In genomic region chr3:66410706-66411277, GRCm38 (mm10) we compare ENCODE assay signal across 8 mouse cellular contexts.
A peak's percentile ranks its signal among the peaks of the same experiment; 100 is the strongest.
DNase-seq lines count a peak whose midpoint lies in the region; TF ChIP-seq lines count a peak whose summit lies in the region.

No protein-coding gene starts in this region.

- H3K27me3 ChIP-seq in CH12.LX (replicated peaks) = no peaks in the 10 kb centered on the region
- peaks cover 7% of the 10 kb centered on the region for H3K27me3 ChIP-seq in embryonic facial prominence, embryonic 10.5 days (replicated peaks; ENCODE audit: low read depth, poor library complexity, severe bottlenecking)
- peaks cover 27% of the 10 kb centered on the region for H3K27me3 ChIP-seq in megakaryocyte, embryonic 14.5 days (replicated peaks)

- dilution Hi-C loops in CH12.LX (cut with MboI; ENCODE audit: extremely low pct_ligation_motif_present, extremely low pct_unique_long_range_greater_than_20kb, low sequenced_read_pairs) = no loop called here

- H3K4me2 ChIP-seq in CH12.LX (ENCODE audit: insufficient read depth, low read depth, poor library complexity, severe bottlenecking) = peak overlapping the region; percentile 65

- no peak for TF ChIP-seq EP300 in CH12.LX (IDR thresholded peaks at IDR 0.05; ENCODE audit: low read length)

- no peaks in the 10 kb centered on the region for H3K9me3 ChIP-seq in CH12.LX (replicated peaks; ENCODE audit: low read length)
- no peaks in the 10 kb centered on the region for H3K9me3 ChIP-seq in embryonic facial prominence, embryonic 10.5 days
- no peaks in the 10 kb centered on the region for H3K9me3 ChIP-seq in megakaryocyte, embryonic 14.5 days

- no peak overlapping the region for H3K9ac ChIP-seq in CH12.LX (ENCODE audit: insufficient read depth, low read depth)

- in situ Hi-C loops in CH12.LX (cut with MboI; ENCODE audit: low pct_ligation_motif_present, low pct_unique_long_range_greater_than_20kb, low sequenced_read_pairs) = loop anchor here (25.0 kb wide), 1 partner anchor 927 kb away; no protein-coding TSS in a partner anchor

- H3K4me1 ChIP-seq in CH12.LX (ENCODE audit: control insufficient read depth in 1 of 2, insufficient read depth in 2 of 2) = peaks cover 0 to 10% of the 10 kb centered on the region in 2 experiments; a peak in 2 of 4 replicates
- peaks cover 12% of the 10 kb centered on the region; the same call in 1 of the 2 replicates for H3K4me1 ChIP-seq in embryonic facial prominence, embryonic 10.5 days
- peaks cover 4% of the 10 kb centered on the region; the same call in 1 of the 2 replicates for H3K4me1 ChIP-seq in megakaryocyte, embryonic 14.5 days

- intact Hi-C loops in heart, postnatal 10 days (cut with DNase I) = loop anchor here (2.0 to 5.0 kb wide), 4 partner anchors 152 to 934 kb away; no protein-coding TSS in a partner anchor

- no peaks in the 10 kb centered on the region for H3K79me2 ChIP-seq in CH12.LX (replicated peaks; ENCODE audit: control insufficient read depth, extremely low read depth, insufficient read depth, poor library complexity, severe bottlenecking)

- DNase-seq in 3134 (ENCODE audit: extremely low read depth, insufficient read length, low spot score) = peak; percentile 46
- peak; percentile 68 for DNase-seq in CH12.LX (ENCODE audit: extremely low read depth)
- DNase-seq in embryonic facial prominence, embryonic 10.5 days (ENCODE audit: low spot score) = peak; percentile 32
- peak; percentile 30 to 46 for DNase-seq in heart, postnatal 10 days
- DNase-seq in layer of hippocampus, adult 9-10 months (ENCODE audit: low spot score) = peak; percentile 25
- peak; percentile 58 for DNase-seq in right cerebral cortex, postnatal 4 days
- DNase-seq in spleen, postnatal 4 days (ENCODE audit: low spot score in 2 of 2) = no peak

- H3K36me3 ChIP-seq in CH12.LX (replicated peaks in 1 of 2; ENCODE audit: control insufficient read depth in 1 of 2, insufficient read depth in 1 of 2, low read length in 1 of 2) = no peaks in the 10 kb centered on the region
- H3K36me3 ChIP-seq in embryonic facial prominence, embryonic 10.5 days (replicated peaks) = no peaks in the 10 kb centered on the region
- no peaks in the 10 kb centered on the region for H3K36me3 ChIP-seq in megakaryocyte, embryonic 14.5 days (replicated peaks; ENCODE audit: low read length)

- TF ChIP-seq POLR2A in CH12.LX (IDR thresholded peaks at IDR 0.05; ENCODE audit: low read depth, low read length) = no peak

- 32% methylated on average over 11 of the region's 11 CpGs for WGBS in embryonic facial prominence, embryonic 10.5 days

- H3K4me3 ChIP-seq in CH12.LX (replicated peaks in 1 of 3; ENCODE audit: low read depth in 2 of 3, low read length in 2 of 3, poor library complexity in 1 of 3) = peak overlapping the region in 1 of 3 experiments; percentile 11
- H3K4me3 ChIP-seq in embryonic facial prominence, embryonic 10.5 days = peak overlapping the region; percentile 41; the same call in 1 of the 2 replicates
- H3K4me3 ChIP-seq in megakaryocyte, embryonic 14.5 days (replicated peaks) = peak overlapping the region; percentile 64

- peak; percentile 81 for TF ChIP-seq RAD21 in CH12.LX (IDR thresholded peaks at IDR 0.05; ENCODE audit: low read depth, low read length)

- peak; percentile 27 to 80; a peak in 3 of 4 replicates for TF ChIP-seq CTCF in CH12.LX (conservative IDR thresholded peaks at IDR 0.05 in 1 of 2, IDR thresholded peaks at IDR 0.05 in 1 of 2; ENCODE audit: low read depth in 2 of 2, low read length in 2 of 2)

- H3K27ac ChIP-seq in CH12.LX (ENCODE audit: insufficient read depth, low read depth) = no peak overlapping the region
- H3K27ac ChIP-seq in embryonic facial prominence, embryonic 10.5 days (replicated peaks) = peak overlapping the region; percentile 63

TF ChIP-seq in CH12.LX, 34 proteins besides CTCF, POLR2A, EP300 and RAD21:
- no peak for TF ChIP-seq NELFE (IDR thresholded peaks at IDR 0.05; ENCODE audit: low read depth, low read length)
- TF ChIP-seq ETS1 (conservative IDR thresholded peaks at IDR 0.05; ENCODE audit: low read depth, low read length) = no peak
- TF ChIP-seq MXI1 (IDR thresholded peaks at IDR 0.05; ENCODE audit: low read depth, low read length) = no peak
- TF ChIP-seq SIN3A (IDR thresholded peaks at IDR 0.05; ENCODE audit: low read length) = peak; percentile 50
- TF ChIP-seq RCOR1 (conservative IDR thresholded peaks at IDR 0.05; ENCODE audit: low read depth, low read length) = no peak
- 0 out of 2 replicates have a peak, but pooled peaks have one; percentile 15 for TF ChIP-seq KAT2A (IDR thresholded peaks at IDR 0.05; ENCODE audit: insufficient replicate concordance, low read length)
- no peak for TF ChIP-seq TBP (conservative IDR thresholded peaks at IDR 0.05; ENCODE audit: low read depth, low read length)
- no peak for TF ChIP-seq ELF1 (IDR thresholded peaks at IDR 0.05; ENCODE audit: low read depth, low read length)
- TF ChIP-seq JUN (IDR thresholded peaks at IDR 0.05; ENCODE audit: insufficient read depth, low read depth, low read length) = peak; percentile 62
- TF ChIP-seq MAFK (IDR thresholded peaks at IDR 0.05; ENCODE audit: insufficient replicate concordance, low read length) = peak; percentile 14; the same call in 1 of the 2 replicates
- TF ChIP-seq ZC3H11A (IDR thresholded peaks at IDR 0.05; ENCODE audit: low read depth, low read length) = peak; percentile 44
- TF ChIP-seq USF1 (IDR thresholded peaks at IDR 0.05; ENCODE audit: low read depth, low read length) = no peak
- TF ChIP-seq E2F4 (IDR thresholded peaks at IDR 0.05; ENCODE audit: insufficient replicate concordance, low read depth, low read length) = no peak
- TF ChIP-seq IRF4 (IDR thresholded peaks at IDR 0.05; ENCODE audit: low read depth, low read length) = no peak
- peak; percentile 69 for TF ChIP-seq JUND (conservative IDR thresholded peaks at IDR 0.05; ENCODE audit: low read depth, low read length)
- TF ChIP-seq BHLHE40 (IDR thresholded peaks at IDR 0.05; ENCODE audit: low read depth, low read length) = no peak
- no peak for TF ChIP-seq USF2 (conservative IDR thresholded peaks at IDR 0.05; ENCODE audit: low read depth, low read length)
- no peak for TF ChIP-seq HCFC1 (IDR thresholded peaks at IDR 0.05; ENCODE audit: low read depth, low read length)
- peak; percentile 99 for TF ChIP-seq ZNF384 (IDR thresholded peaks at IDR 0.05; ENCODE audit: low read depth, low read length)
- peak; percentile 57 for TF ChIP-seq SMC3 (IDR thresholded peaks at IDR 0.05; ENCODE audit: low read depth, low read length)
- TF ChIP-seq MEF2A (IDR thresholded peaks at IDR 0.05; ENCODE audit: borderline replicate concordance, low read depth, low read length) = no peak
- TF ChIP-seq MAZ (IDR thresholded peaks at IDR 0.05; ENCODE audit: low read depth, low read length) = no peak
- TF ChIP-seq MYC (IDR thresholded peaks at IDR 0.05; ENCODE audit: low read depth, low read length) = 0 out of 2 replicates have a peak, but pooled peaks have one; percentile 49
TF ChIP-seq in CH12.LX: peak in this region for 9.

Comparison
In these comparisons a context has a peak if more than half of its experiments do, and no peak if none do; other contexts are left out.
1. DNase-seq: peak in 3134 (single experiment), CH12.LX (single experiment), embryonic facial prominence, embryonic 10.5 days (single experiment), heart, postnatal 10 days (2 of 2), layer of hippocampus, adult 9-10 months (single experiment) and right cerebral cortex, postnatal 4 days (single experiment); none in spleen, postnatal 4 days (0 of 2).